Comparison of ENCODE assay signal across 8 mouse cellular contexts in genomic region chr15:77365700-77366570, GRCm38 (mm10). TPM values are rescaled to one million over a fixed set of nuclear protein-coding genes. Genes with fewer than 3 reads are reported as not detected.
DNase-seq lines count a peak whose midpoint lies in the region; ATAC-seq lines count a peak whose summit lies in the region.

No protein-coding gene starts in this region.

- H3K4me3 ChIP-seq in brown adipose tissue, adult 24 weeks (ENCODE audit: insufficient read depth, low read depth, low read length), result no peak overlapping the region
- H3K4me3 ChIP-seq in heart, embryonic 15.5 days, result no peak overlapping the region
- no peak overlapping the region for H3K4me3 ChIP-seq in midbrain, embryonic 11.5 days (ENCODE audit: low read depth, low read length)

- peak overlapping the region; percentile 65 for H3K4me2 ChIP-seq in heart, embryonic 15.5 days
- no peak overlapping the region; the same call in 1 of the 2 replicates for H3K4me2 ChIP-seq in midbrain, embryonic 11.5 days

- no peak overlapping the region for H3K9ac ChIP-seq in heart, embryonic 15.5 days
- no peak overlapping the region; the same call in 1 of the 2 replicates for H3K9ac ChIP-seq in midbrain, embryonic 11.5 days (ENCODE audit: low read length)

- 41% methylated on average over 9 of the region's 9 CpGs for WGBS in heart, embryonic 15.5 days
- 62% methylated on average over 9 of the region's 9 CpGs for WGBS in midbrain, embryonic 11.5 days

- no peaks in the 10 kb centered on the region for H3K36me3 ChIP-seq in heart, embryonic 15.5 days
- no peaks in the 10 kb centered on the region for H3K36me3 ChIP-seq in midbrain, embryonic 11.5 days (ENCODE audit: control insufficient read depth, insufficient read depth, low read length)

- no peak for ATAC-seq in heart, embryonic 15.5 days (replicated peaks; ENCODE audit: insufficient number of reproducible peaks, insufficient read depth, low FRiP score, low read depth)
- no peak for ATAC-seq in midbrain, embryonic 11.5 days (ENCODE audit: low FRiP score)

- H3K9me3 ChIP-seq in heart, embryonic 15.5 days (replicated peaks), result no peaks in the 10 kb centered on the region
- no peaks in the 10 kb centered on the region for H3K9me3 ChIP-seq in midbrain, embryonic 11.5 days (ENCODE audit: control insufficient read depth, low read length)

- peak; percentile 42 to 43 for DNase-seq in cerebellum, postnatal 36 days
- DNase-seq in cerebellum, adult 8-10 months, result no peak
- DNase-seq in midbrain, embryonic 11.5 days (ENCODE audit: low spot score, missing footprints), result peak; percentile 81
- DNase-seq in layer of hippocampus, adult 9-10 months (ENCODE audit: low spot score), result no peak
- DNase-seq in T-cell, adult 2 months (ENCODE audit: low spot score), result no peak
- DNase-seq in layer of hippocampus, postnatal 36 days, result no peak

- peaks cover 20% of the 10 kb centered on the region for H3K4me1 ChIP-seq in brown adipose tissue, adult 24 weeks (ENCODE audit: control insufficient read depth, insufficient read depth, insufficient read length, low read length)
- H3K4me1 ChIP-seq in heart, embryonic 15.5 days (replicated peaks), result peaks cover 35% of the 10 kb centered on the region
- H3K4me1 ChIP-seq in midbrain, embryonic 11.5 days (ENCODE audit: control insufficient read depth, insufficient read depth, low read length), result peaks cover 21% of the 10 kb centered on the region

- peak overlapping the region; percentile 97 for H3K27ac ChIP-seq in brown adipose tissue, adult 24 weeks (replicated peaks; ENCODE audit: low read depth, low read length)
- H3K27ac ChIP-seq in heart, embryonic 15.5 days, result peak overlapping the region; percentile 88; the same call in 1 of the 2 replicates
- H3K27ac ChIP-seq in midbrain, embryonic 11.5 days (ENCODE audit: low read depth, low read length), result no peak overlapping the region

- H3K27me3 ChIP-seq in heart, embryonic 15.5 days, result no peaks in the 10 kb centered on the region
- no peaks in the 10 kb centered on the region for H3K27me3 ChIP-seq in midbrain, embryonic 11.5 days (ENCODE audit: control insufficient read depth, insufficient read depth, low read length)

RNA-seq across cellular contexts. Expression of gene Apol7a, which starts 33.0 kb away (rescaled TPM):
- polyA plus RNA-seq in brown adipose tissue, adult 24 weeks (2012; ENCODE audit: insufficient read depth, insufficient read length, missing spikeins), result not detected in 2 replicates
- 0.14 and 0.15 TPM in 2 replicates for polyA plus RNA-seq in heart, embryonic 15.5 days (2015; fragmentation: Nextera tagmentation; extraction: Ambion mirVana)
- not detected in 2 replicates for polyA plus RNA-seq in midbrain, embryonic 11.5 days (2014; fragmentation: Nextera tagmentation; extraction: Ambion mirVana)
- under 1 TPM in 1 of 2 experiments, not detected in 1; 0.15 TPM for total RNA-seq in layer of hippocampus, postnatal 36 days (2021)

RNA-seq across cellular contexts. Expression of gene Apol9a, which starts 45.0 kb away (rescaled TPM):
- polyA plus RNA-seq in brown adipose tissue, adult 24 weeks (2012; ENCODE audit: insufficient read depth, insufficient read length, missing spikeins), result not detected in 2 replicates
- polyA plus RNA-seq in heart, embryonic 15.5 days (2015; fragmentation: Nextera tagmentation; extraction: Ambion mirVana), result 0.53 and 0.79 TPM in 2 replicates
- polyA plus RNA-seq in midbrain, embryonic 11.5 days (2014; fragmentation: Nextera tagmentation; extraction: Ambion mirVana), result not detected in 2 replicates
- not detected for total RNA-seq in layer of hippocampus, postnatal 36 days (2021)

RNA-seq across cellular contexts. Expression of gene Rbfox2, which starts 59.1 kb away (rescaled TPM):
- 23.6 and 30.5 TPM in 2 replicates for polyA plus RNA-seq in brown adipose tissue, adult 24 weeks (2012; ENCODE audit: insufficient read depth, insufficient read length, missing spikeins)
- 54.6 and 61.2 TPM in 2 replicates for polyA plus RNA-seq in heart, embryonic 15.5 days (2015; fragmentation: Nextera tagmentation; extraction: Ambion mirVana)
- 73.2 and 79.9 TPM in 2 replicates for polyA plus RNA-seq in midbrain, embryonic 11.5 days (2014; fragmentation: Nextera tagmentation; extraction: Ambion mirVana)
- 100 to 1,000 TPM; 239 to 256 TPM for total RNA-seq in layer of hippocampus, postnatal 36 days (2021)

Comparison
In these comparisons a context has a peak if more than half of its experiments do, and no peak if none do; other contexts are left out.
1. DNase-seq: peak in cerebellum, postnatal 36 days (2 of 2) and midbrain, embryonic 11.5 days (single experiment); none in cerebellum, adult 8-10 months (single experiment), layer of hippocampus, adult 9-10 months (single experiment), T-cell, adult 2 months (single experiment) and layer of hippocampus, postnatal 36 days (0 of 2).